Mouse (Mus musculus) E14TG2a.4 (cell line): Measurements from ENCODE around the gene Shisa5.

Source experiments
- CTCF ChIP-seq: conservative IDR thresholded peaks from 2 replicates; pipeline ENCODE4 v1.5.1; 2014; ENCODE audit warnings: low read length
- NANOG ChIP-seq: IDR thresholded peaks from 2 replicates; pipeline ENCODE4 v1.6.1; 2014; ENCODE audit warnings: borderline replicate concordance, low read length, mixed read lengths

DNA sequence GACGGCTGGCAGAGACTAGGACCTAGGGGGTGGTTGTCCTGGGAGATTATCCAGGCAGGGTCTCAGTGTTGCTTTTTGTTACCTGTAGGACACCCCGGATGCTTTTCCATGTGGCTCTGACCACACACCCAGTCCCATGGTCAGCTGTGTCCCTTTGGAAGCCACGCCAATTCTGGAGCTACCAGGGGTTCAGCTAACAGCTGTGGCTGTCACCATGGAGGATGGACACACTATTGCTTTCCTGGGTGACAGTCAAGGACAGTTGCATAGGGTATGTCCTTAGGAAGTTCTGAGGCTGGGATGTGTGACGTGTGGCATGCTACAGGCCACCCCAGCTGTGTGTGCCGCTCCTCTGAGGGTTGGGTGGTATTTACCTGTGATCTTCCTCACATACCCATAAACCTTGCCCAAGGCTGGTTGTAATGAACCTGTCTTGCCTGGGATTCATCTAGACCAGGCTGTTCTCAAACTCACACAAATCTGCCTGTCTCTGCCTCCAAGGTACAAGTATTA, 63.6 kb downstream of the Shisa5 start:
- no peak for TF ChIP-seq CTCF
- TF ChIP-seq NANOG = no peak
